Mouse (Mus musculus): ENCODE data around the gene Akap4. TPM values are rescaled to one million over a fixed set of nuclear protein-coding genes. Genes with fewer than 3 reads are reported as not detected.

Akap4 gene
- not detected for total RNA-seq (2021)

- DNase-seq (ENCODE audit: low spot score in 2 of 2), result no peak
- intact Hi-C loops (cut with DNase I), result no loop called here
Observed at GRCm38 (mm10) chrX:7067219-7067618, at the start of gene Akap4. Gene Akap4, plus strand, starts transcription at chrX:7067519.

GRCm38 (mm10) chrX:7041519-7041918 lies 25.8 kb upstream of the Akap4 start, which contains the start of gene Ccnb3:
Gene Ccnb3, minus strand, starts transcription at chrX:7041619.
- no peak for DNase-seq (ENCODE audit: low spot score in 2 of 2)
- intact Hi-C loops (cut with DNase I), result no loop called here

- intact Hi-C loops (cut with DNase I), result no loop called here
- DNase-seq (ENCODE audit: low spot score in 2 of 2), result no peak
Observed at GRCm38 (mm10) chrX:7057056-7057455, 10.3 kb upstream of the Akap4 start.

GRCm38 (mm10) chrX:7057634-7058033 lies 9.7 kb upstream of the Akap4 start:
- no peak for DNase-seq (ENCODE audit: low spot score in 2 of 2)
- intact Hi-C loops (cut with DNase I), result no loop called here

- DNase-seq (ENCODE audit: low spot score in 2 of 2), result no peak
- intact Hi-C loops (cut with DNase I), result no loop called here
Observed at GRCm38 (mm10) chrX:7064109-7064508, 3.2 kb upstream of the Akap4 start.

GRCm38 (mm10) chrX:7068002-7068401 lies 683 bp downstream of the Akap4 start:
- intact Hi-C loops (cut with DNase I), result no loop called here
- no peak for DNase-seq (ENCODE audit: low spot score in 2 of 2)

GRCm38 (mm10) chrX:7079820-7080429 lies 12.6 kb downstream of the Akap4 start:
- intact Hi-C loops (cut with DNase I), result no loop called here
- DNase-seq (ENCODE audit: low spot score in 2 of 2), result no peak

- no peak for DNase-seq (ENCODE audit: low spot score in 2 of 2)
- intact Hi-C loops (cut with DNase I), result no loop called here
Observed at GRCm38 (mm10) chrX:7085878-7086277, 18.6 kb downstream of the Akap4 start.

GRCm38 (mm10) chrX:7090323-7090722 lies 23.0 kb downstream of the Akap4 start:
- intact Hi-C loops (cut with DNase I), result loop anchor here (10.0 kb wide), 1 partner anchor 436 kb away; no protein-coding TSS in a partner anchor

GRCm38 (mm10) chrX:7102280-7102679 lies 35.0 kb downstream of the Akap4 start:
- intact Hi-C loops (cut with DNase I), result loop anchor here (10.0 kb wide), 1 partner anchor 847 kb away; no protein-coding TSS in a partner anchor
- peak in 1 of 2 experiments; percentile 0 for DNase-seq (ENCODE audit: low spot score in 2 of 2)

More at GRCm38 (mm10) chrX:7090323-7090722, 23.0 kb downstream of the Akap4 start:
- DNase-seq (ENCODE audit: low spot score in 2 of 2), result no peak

- DNase-seq (ENCODE audit: low spot score in 2 of 2), result no peak
- intact Hi-C loops (cut with DNase I), result no loop called here
Observed at GRCm38 (mm10) chrX:7114885-7115284, 47.6 kb downstream of the Akap4 start.

- no peak for DNase-seq (ENCODE audit: low spot score in 2 of 2)
- intact Hi-C loops (cut with DNase I), result no loop called here
Observed at GRCm38 (mm10) chrX:7121618-7122280, 54.4 kb downstream of the Akap4 start.

Other genes with a start within 250 kb of the Akap4 start
- gene Ccnb3, start 25.9 kb upstream of the Akap4 start, total RNA-seq (2021), result not detected

Measured in left cerebral cortex, postnatal 25 days (tissue).